Mouse (Mus musculus): Measurements from ENCODE around the gene Elmo1.

DNA sequence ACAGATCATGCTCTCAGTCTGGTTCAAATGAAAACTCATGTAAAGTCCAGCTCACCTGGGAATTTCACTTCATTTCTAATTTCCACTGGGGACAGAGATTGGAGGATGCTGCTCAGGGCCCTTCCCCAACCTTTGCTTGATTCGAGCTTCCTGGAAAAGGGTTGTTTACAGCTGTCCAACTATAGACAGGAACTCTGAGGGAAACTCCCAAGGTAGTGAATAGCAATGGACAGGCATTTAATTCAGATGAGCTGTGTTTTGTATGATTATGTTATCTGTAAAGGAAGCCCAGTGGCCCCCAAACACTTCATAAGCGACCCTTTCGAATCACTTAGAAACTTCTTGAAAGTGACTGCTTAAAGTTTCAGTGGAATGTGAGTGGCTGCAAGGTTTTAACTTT lies 10.0 kb downstream of the Elmo1 start:
- TF ChIP-seq POLR2A (IDR thresholded peaks at IDR 0.05; ENCODE audit: insufficient read depth, low read length) (no peak), CTCF (IDR thresholded peaks at IDR 0.05; ENCODE audit: low read depth, low read length) (no peak)

All from ES-Bruce4 (cell line).